Mouse (Mus musculus) thymus, adult 18-20 months (tissue): ENCODE measurements around the gene Map3k20.

Experiments used
- DNase-seq, 2 experiments: peaks; one replicate each; pipeline ENCODE4 v3.0.0; 2022; ENCODE audit warnings: mixed read lengths in 2 of 2

Gene Map3k20

DNA sequence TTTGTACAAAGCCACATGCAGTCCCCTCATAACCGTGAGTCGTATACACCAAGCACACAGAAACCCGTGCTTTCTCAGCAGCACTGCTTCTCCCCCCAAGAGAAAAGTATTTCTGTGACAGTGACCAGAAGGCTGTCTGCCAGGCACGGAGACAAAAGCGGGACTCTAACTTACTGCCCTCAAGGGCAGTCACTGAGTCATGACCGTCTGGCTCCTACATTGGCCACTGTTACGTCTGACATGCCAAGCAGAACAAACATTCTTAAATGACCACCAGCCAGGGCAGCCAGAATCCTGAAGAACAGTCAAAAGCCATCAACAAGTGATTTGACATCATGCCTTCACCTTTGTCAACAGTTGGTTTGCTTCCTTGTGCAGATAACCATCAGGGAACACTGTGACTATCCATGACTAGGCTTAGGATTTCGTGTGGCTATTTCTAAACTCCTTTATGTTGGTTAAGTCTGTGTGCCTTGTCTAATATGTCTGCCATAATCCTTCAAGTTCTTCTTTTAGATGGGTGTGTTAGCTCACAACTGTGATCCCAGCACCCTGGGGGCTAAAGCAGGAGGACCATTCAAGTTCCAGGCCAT is 153.6 kb downstream of the Map3k20 start:
- DNase-seq, result no peak

DNA sequence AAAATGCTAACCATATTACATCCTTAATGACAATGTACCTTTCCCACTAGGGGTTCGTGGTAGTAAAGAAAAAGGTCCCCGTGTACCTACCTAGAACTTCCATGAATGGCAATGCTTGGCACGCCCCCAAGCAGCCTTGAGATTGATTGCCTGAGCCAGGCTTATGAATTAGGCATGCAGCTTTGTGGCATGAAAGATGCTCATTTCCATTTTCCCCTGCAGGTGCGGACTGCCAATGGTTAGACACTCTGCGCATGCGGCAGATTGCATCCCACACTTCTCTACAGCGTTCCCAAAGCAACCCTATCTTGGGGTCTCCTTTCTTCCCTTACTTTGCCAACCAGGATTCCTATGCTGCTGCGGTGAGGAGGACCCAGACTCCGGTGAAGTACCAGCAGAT is 155.6 kb downstream of the Map3k20 start:
- DNase-seq, result no peak

- DNase-seq, result no peak
Observed at GRCm38 (mm10) chr2:72442825-72443224, 157.4 kb downstream of the Map3k20 start.

DNA sequence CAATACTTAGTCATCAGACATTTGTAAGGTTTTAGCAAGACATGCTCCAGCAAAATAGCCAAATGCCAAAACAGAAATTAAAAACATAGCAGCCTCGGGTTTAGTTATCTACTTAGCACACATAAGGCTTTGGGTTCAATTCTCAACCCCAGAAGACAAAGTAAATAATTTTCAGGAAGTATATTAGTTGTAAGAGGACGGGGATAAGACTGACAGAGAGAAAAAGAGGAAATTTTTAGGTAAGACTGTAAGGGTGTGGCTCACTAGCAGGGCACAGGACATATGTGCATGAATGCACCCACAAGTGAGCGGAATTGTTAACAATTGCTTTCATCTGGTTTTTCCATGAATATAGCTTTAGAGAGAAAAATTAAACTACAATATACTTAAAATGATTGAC is 158.5 kb downstream of the Map3k20 start:
- DNase-seq, result no peak

GRCm38 (mm10) chr2:72446106-72446505 is 160.7 kb downstream of the Map3k20 start:
- no peak for DNase-seq

GRCm38 (mm10) chr2:72446615-72447014 is 161.2 kb downstream of the Map3k20 start:
- no peak for DNase-seq

GRCm38 (mm10) chr2:72453563-72453962 is 168.1 kb downstream of the Map3k20 start:
- no peak for DNase-seq

DNA sequence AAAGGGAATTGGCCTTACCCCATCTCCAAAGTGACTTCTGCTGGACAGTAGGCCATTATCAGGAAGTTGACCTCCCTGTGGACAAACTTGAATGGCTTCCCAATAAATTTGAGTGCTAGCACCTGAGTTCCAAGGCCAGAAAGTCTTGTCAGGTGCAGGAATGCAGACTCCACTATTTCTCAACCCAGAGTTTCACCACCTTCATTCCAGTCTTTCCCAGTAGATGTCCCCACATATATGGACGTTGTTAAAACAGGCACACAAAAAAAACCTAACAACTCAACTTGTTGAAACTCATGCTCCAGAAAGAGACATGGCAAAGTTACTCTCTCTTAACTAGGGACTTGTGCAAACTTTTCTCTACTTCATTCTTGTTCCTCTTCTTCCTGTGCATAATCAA is 170.8 kb downstream of the Map3k20 start:
- no peak for DNase-seq

- no peak for DNase-seq
Observed at GRCm38 (mm10) chr2:72464376-72465014, 179.1 kb downstream of the Map3k20 start.

- DNase-seq, result no peak
Observed at GRCm38 (mm10) chr2:72467604-72468003, 182.2 kb downstream of the Map3k20 start.

- DNase-seq, result no peak
Observed at GRCm38 (mm10) chr2:72471415-72472070, 186.1 kb downstream of the Map3k20 start.

DNA sequence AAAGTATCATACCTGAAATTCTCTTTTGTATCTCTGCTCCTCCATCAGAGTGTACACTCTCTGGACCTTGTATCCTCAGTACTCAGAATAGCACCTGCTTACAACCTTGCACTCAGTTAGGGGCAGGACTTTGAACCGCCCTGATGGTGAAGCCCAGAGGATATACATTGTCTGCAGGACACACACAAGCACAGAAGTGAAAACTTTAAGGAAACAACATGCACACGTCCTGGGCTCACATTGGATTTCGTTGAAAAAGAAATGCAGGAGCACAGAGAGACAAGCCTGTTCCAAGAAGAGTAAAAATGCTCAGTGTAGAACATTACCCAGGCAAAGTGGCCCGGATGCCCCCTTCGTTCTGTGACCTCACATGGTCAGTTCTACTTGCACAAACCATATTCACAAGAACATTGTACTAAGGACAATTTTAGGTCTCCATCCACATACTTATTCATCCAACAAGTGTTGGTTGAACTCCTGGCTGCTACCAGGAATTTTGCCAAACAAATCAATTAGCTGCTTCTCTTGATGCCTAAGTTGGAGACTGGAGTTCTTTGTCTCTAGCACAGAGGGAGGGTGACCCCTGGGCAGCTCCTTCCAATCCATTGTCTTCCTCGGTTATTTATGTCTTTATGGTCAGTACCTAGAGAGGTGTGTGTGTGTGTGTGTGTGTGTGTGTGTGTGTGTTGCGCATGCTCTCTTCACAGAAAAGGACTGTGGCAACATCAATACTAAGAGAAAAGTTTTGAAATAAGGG is 189.3 kb downstream of the Map3k20 start:
- DNase-seq, result no peak

DNA sequence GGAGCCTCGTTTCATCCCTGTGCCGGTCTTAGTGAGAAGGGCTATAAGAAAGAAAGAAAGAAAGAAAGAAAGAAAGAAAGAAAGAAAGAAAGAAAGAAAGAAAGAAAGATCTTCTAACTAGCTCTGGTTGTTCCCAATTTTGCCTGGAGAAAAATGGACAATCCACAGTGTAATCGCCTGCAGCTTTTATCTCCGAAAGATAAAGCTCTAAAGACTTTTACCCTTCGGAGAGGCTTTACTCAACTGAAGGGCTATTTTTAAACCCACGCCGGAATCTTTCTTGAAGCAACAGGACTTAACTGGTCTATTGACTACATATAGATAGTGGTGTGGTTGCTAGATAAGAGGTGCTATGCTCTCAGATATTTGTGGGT is 190.0 kb downstream of the Map3k20 start:
- no peak for DNase-seq

- peak; percentile 67 to 72 for DNase-seq
Observed at GRCm38 (mm10) chr2:72475797-72476485, 190.5 kb downstream of the Map3k20 start, which contains the start of gene Cdca7. Gene Cdca7 (plus strand): TSS chr2:72476159.

GRCm38 (mm10) chr2:72476486-72477211 is 191.2 kb downstream of the Map3k20 start:
- peak; percentile 56 to 66 for DNase-seq

GRCm38 (mm10) chr2:72477221-72477620 is 191.8 kb downstream of the Map3k20 start:
- no peak for DNase-seq

DNA sequence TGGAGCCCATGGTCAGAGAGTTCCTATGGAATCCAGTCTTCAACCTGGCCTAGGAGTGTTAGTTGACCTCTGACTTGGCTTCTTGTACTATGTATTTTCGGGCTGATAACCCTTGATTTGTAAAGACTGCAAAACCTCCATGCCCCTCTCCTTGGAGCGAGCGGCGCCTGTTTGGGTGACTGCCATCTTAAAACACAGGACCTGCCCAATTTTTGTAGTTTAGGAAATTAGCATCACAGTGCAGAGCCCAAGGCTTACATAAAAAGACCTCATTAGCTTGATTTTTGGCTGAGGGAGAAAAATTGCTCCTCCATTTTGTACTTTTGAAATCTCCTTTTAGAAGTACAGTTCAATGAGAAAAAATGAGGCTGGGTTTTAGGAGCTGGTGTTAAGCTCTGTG is 192.7 kb downstream of the Map3k20 start:
- no peak for DNase-seq

DNA sequence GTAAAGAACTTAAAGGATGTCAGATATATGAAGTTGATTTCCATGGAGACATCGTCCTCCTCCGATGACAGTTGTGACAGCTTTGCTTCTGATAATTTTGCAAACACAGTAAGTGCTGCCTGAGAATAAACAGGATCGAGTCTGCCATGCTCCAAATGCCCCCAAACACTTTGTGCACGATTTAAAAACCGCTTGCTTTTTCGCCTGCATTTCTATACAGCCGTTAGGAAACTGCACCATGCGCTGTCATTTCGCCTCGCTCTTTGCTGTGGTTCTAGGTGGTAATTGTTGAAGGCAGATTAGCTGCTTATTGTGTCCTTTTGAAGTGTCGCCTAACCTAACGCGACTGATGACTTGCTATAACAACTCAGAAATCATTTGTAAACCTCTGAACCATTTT is 193.5 kb downstream of the Map3k20 start:
- peak in 1 of 2 experiments; percentile 24 for DNase-seq

DNA sequence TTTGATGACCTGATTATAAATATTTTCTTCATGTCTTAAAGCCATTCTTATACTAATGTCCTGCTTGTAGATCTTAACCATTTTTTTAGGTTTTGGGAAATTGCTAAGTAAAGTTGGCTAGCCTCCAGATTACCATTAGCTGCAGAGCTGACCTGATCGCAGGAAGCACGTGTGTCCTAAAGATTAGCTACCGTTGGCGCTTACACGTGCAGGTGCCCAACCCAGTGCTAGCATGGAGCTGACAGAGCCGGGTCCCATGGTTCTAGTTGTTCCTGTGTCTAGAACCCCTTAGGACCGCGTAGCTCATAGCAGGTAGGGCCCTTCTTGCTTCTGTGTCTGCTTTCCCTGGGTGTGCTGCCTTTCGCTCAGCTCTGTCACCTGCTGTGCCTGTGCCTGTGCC is 194.4 kb downstream of the Map3k20 start:
- DNase-seq, result no peak

GRCm38 (mm10) chr2:72491650-72492049 is 206.2 kb downstream of the Map3k20 start:
- DNase-seq, result no peak
